Comparison of ENCODE assay signal across 10 mouse cellular contexts in genomic region chr7:128541186-128541585, GRCm38 (mm10). TPM values are rescaled to one million over a fixed set of nuclear protein-coding genes. Genes with fewer than 3 reads are reported as not detected.
DNase-seq lines count a peak whose midpoint lies in the region; ATAC-seq lines count a peak whose summit lies in the region.
"Had no signal": no experiment of that assay in that cellular context is flagged by ENCODE, and none has a peak within 500 bp of the region (broad histone marks: within the 10 kb centered on the region; RNA-seq: fewer than 3 reads in every experiment).

No protein-coding gene starts in this region.

- intact Hi-C loops in gastrocnemius, postnatal 14 days (cut with DNase I; ENCODE audit: low total_unique reads) = no loop called here

- no peak for ATAC-seq in heart, embryonic 14.5 days (ENCODE audit: insufficient number of reproducible peaks, insufficient read depth, low FRiP score, low read depth)

- H3K27ac ChIP-seq in heart, embryonic 14.5 days (replicated peaks in 1 of 2; ENCODE audit: control insufficient read depth in 1 of 2, insufficient read depth in 1 of 2, low read depth in 2 of 2, low read length in 2 of 2) = peak overlapping the region in 1 of 2 experiments; percentile 63; a peak in 3 of 4 replicates
- H3K27ac ChIP-seq: left cerebral cortex, adult 2 months had no signal

- WGBS in heart, embryonic 14.5 days = 60% methylated on average over 9 of the region's 9 CpGs

- DNase-seq in gastrocnemius, postnatal 25 days = peak; percentile 41
- no peak for DNase-seq in gastrocnemius, postnatal 14 days
- DNase-seq in R1 (ENCODE audit: low read depth, low spot score) = peak; percentile 39
- peak; percentile 58 to 69 for DNase-seq in kidney, postnatal 36 days
- DNase-seq in cerebellum, adult 11-12 months = no peak
- no peak for DNase-seq in testis, postnatal 14 days (ENCODE audit: low spot score)
- no peak for DNase-seq in thymus, adult 18-20 months

- peaks cover 63 to 81% of the 10 kb centered on the region in 2 experiments for H3K4me1 ChIP-seq in heart, embryonic 14.5 days (ENCODE audit: control insufficient read depth in 2 of 2, insufficient read depth in 2 of 2, low read length in 2 of 2)

- no peaks in the 10 kb centered on the region for H3K9me3 ChIP-seq in heart, embryonic 14.5 days (ENCODE audit: control insufficient read depth, low read length)
- H3K9me3 ChIP-seq: megakaryocyte, embryonic 14.5 days had no signal

- H3K4me2 ChIP-seq in heart, embryonic 14.5 days (ENCODE audit: low read length) = peak overlapping the region; percentile 16

- H3K27me3 ChIP-seq in heart, embryonic 14.5 days (ENCODE audit: control insufficient read depth, insufficient read depth, low read length) = no peaks in the 10 kb centered on the region
- H3K27me3 ChIP-seq: megakaryocyte, embryonic 14.5 days had no signal

- H3K4me3 ChIP-seq in heart, embryonic 14.5 days (ENCODE audit: control insufficient read depth in 1 of 2, insufficient read depth in 1 of 2, low read depth in 1 of 2, low read length in 2 of 2) = no peak overlapping the region
- H3K4me3 ChIP-seq: left cerebral cortex, adult 2 months; megakaryocyte, embryonic 14.5 days had no signal

- H3K36me3 ChIP-seq in heart, embryonic 14.5 days (ENCODE audit: control insufficient read depth, insufficient read depth, low read length) = peaks cover 62% of the 10 kb centered on the region

- peak overlapping the region; percentile 38; the same call in 1 of the 2 replicates for H3K9ac ChIP-seq in heart, embryonic 14.5 days (ENCODE audit: low read length)

RNA-seq across cellular contexts. Expression of gene Bag3, which starts 17.8 kb away (rescaled TPM):
- total RNA-seq in gastrocnemius, postnatal 25 days (2021) = 100 to 1,000 TPM; 122 to 129 TPM
- total RNA-seq in gastrocnemius, postnatal 14 days (2021) = 100 to 1,000 TPM; 111 to 112 TPM
- 24.5 and 26.9 TPM in 2 replicates for polyA plus RNA-seq in heart, embryonic 14.5 days (2014; fragmentation: Nextera tagmentation; extraction: Ambion mirVana)

Comparison
In these comparisons a context has a peak if more than half of its experiments do, and no peak if none do; other contexts are left out.
1. DNase-seq: peak in gastrocnemius, postnatal 25 days (single experiment), R1 (single experiment) and kidney, postnatal 36 days (2 of 2); none in gastrocnemius, postnatal 14 days (single experiment), cerebellum, adult 11-12 months (single experiment), testis, postnatal 14 days (single experiment) and thymus, adult 18-20 months (0 of 2).